Mouse (Mus musculus) adrenal gland, adult (tissue): ENCODE data around the gene Evx2.

Source experiments
- DNase-seq, 2 experiments: peaks; one replicate each; pipeline ENCODE4 v3.0.0; 2022 to 2023; ENCODE audit warnings: low spot score in 1 of 2; ENCODE audit not compliant: inconsistent age in 2 of 2

The Evx2 gene

GRCm38 (mm10) chr2:74642431-74642830 is 16.9 kb downstream of the Evx2 start:
- no peak for DNase-seq

- no peak for DNase-seq
Observed at GRCm38 (mm10) chr2:74635412-74635811, 23.9 kb downstream of the Evx2 start.

GRCm38 (mm10) chr2:74620368-74620767 is 39.0 kb downstream of the Evx2 start:
- DNase-seq = no peak

GRCm38 (mm10) chr2:74619676-74620246 is 39.6 kb downstream of the Evx2 start:
- no peak for DNase-seq

GRCm38 (mm10) chr2:74617706-74618105 is 41.7 kb downstream of the Evx2 start:
- no peak for DNase-seq

GRCm38 (mm10) chr2:74611406-74611805 is 48.0 kb downstream of the Evx2 start:
- DNase-seq = no peak

GRCm38 (mm10) chr2:74609350-74609749 is 50.0 kb downstream of the Evx2 start:
- no peak for DNase-seq

GRCm38 (mm10) chr2:74606087-74606760 is 53.1 kb downstream of the Evx2 start:
- no peak for DNase-seq

- DNase-seq = no peak
Observed at GRCm38 (mm10) chr2:74604011-74604410, 55.3 kb downstream of the Evx2 start.
